Mouse (Mus musculus): Measurements from ENCODE around the gene Src. TPM values are rescaled to one million over a fixed set of nuclear protein-coding genes. Genes with fewer than 3 reads are reported as not detected.

Src gene
- total RNA-seq, 2 experiments from 2014 or later = 11.8 to 13.8 TPM

DNA sequence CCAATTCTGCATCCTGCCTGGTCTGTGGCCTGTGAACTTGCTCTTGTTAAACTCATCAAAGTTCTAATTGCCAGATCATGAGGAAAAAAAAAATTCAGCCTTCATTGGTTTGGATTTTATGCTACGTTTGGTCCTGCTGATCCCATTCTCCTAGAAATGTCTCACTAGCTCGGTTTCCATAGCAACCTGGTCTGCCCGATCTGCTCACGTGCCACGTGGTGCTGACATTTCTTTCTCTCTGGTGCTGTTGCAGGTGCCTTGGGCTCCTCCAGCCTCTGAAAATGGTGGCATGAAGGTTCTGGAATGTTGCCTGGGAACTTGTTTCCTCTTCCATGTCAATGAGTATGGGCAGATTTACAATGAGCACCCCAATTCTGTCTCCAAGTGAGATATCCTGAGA lies 102.3 kb downstream of the Src start:
- no peak for DNase-seq (ENCODE audit: low spot score in 2 of 2)

Other genes with a start within 250 kb of the Src start
- gene Rbl1, start 213.9 kb upstream of the Src start, total RNA-seq (2021) = 1 to 10 TPM; 2.8 to 3.7 TPM
- gene Rpn2, start 139.4 kb upstream of the Src start, total RNA-seq (2021) = 100 to 1,000 TPM; 254 to 289 TPM
- gene Mroh8, start 138.9 kb upstream of the Src start, total RNA-seq (2021) = under 1 TPM; 0.35 to 0.76 TPM
- not detected for gene Ghrh, start 70.9 kb upstream of the Src start, total RNA-seq (2021)
- 10 to 100 TPM; 27.6 to 28.1 TPM for gene Manbal, start 50.9 kb upstream of the Src start, total RNA-seq (2021)
- 100 to 1,000 TPM in 1 of 2 experiments, 10 to 100 TPM in 1; 49.7 to 198 TPM for gene Nnat, start 141.6 kb downstream of the Src start, total RNA-seq (2021)
- gene Blcap, start 152.8 kb downstream of the Src start, total RNA-seq (2021) = 100 to 1,000 TPM in 1 of 2 experiments, 10 to 100 TPM in 1; 87.1 to 101 TPM

Measured in adrenal gland, adult 18-20 months (tissue).